Mouse (Mus musculus): ENCODE results near the gene Tusc2. TPM values are rescaled to one million over a fixed set of nuclear protein-coding genes. Genes with fewer than 3 reads are reported as not detected.

The Tusc2 gene
- polyA plus RNA-seq, 1 experiment from 2014 or later = 46.5 TPM

- Histone ChIP-seq H3K4me1 (peaks cover 51% of the 10 kb centered on the region), H3K27ac (peak within 1 kb of the TSS; percentile 73), H3K27me3 (0 out of 2 replicates have a peak, but pooled peaks cover 3% of the 10 kb centered on the region), H3K9ac (peak within 1 kb of the TSS; percentile 21; the same call in 1 of the 2 replicates), H3K4me2 (replicated peaks) (peak within 1 kb of the TSS; percentile 60), H3K36me3 (peaks cover 22% of the 10 kb centered on the region), H3K9me3 (no peaks in the 10 kb centered on the region), H3K4me3 (peak within 1 kb of the TSS; percentile 22)
- WGBS = 2% methylated on average over 20 of the region's 20 CpGs
- peak; percentile 71 for ATAC-seq (ENCODE audit: low FRiP score, low read depth)
These were observed 16.0 kb upstream of the Tusc2 start, which contains the start of gene Zmynd10 for GRCm38 (mm10) chr9:107547026-107547425. Gene Zmynd10, plus strand, starts transcription at chr9:107547298.

- Histone ChIP-seq H3K9me3 (no peaks in the 10 kb centered on the region), H3K9ac (no peak overlapping the region), H3K27me3 (0 out of 2 replicates have a peak, but pooled peaks cover 3% of the 10 kb centered on the region), H3K4me2 (replicated peaks) (no peak overlapping the region), H3K27ac (no peak overlapping the region), H3K4me1 (peaks cover 53% of the 10 kb centered on the region), H3K4me3 (no peak overlapping the region), H3K36me3 (peaks cover 22% of the 10 kb centered on the region)
- ATAC-seq (ENCODE audit: low FRiP score, low read depth) = no peak
- 85% methylated on average over 5 of the region's 5 CpGs for WGBS
These were observed 15.1 kb upstream of the Tusc2 start for GRCm38 (mm10) chr9:107547957-107548356.

GRCm38 (mm10) chr9:107548820-107549219, 14.2 kb upstream of the Tusc2 start:
- H3K9me3 ChIP-seq = no peaks in the 10 kb centered on the region
- H3K4me2 ChIP-seq (replicated peaks) = no peak overlapping the region
- peaks cover 60% of the 10 kb centered on the region for H3K4me1 ChIP-seq
- peaks cover 17% of the 10 kb centered on the region for H3K36me3 ChIP-seq
- H3K9ac ChIP-seq = no peak overlapping the region
- H3K27me3 ChIP-seq = 0 out of 2 replicates have a peak, but pooled peaks cover 3% of the 10 kb centered on the region
- 90% methylated on average over 10 of the region's 10 CpGs for WGBS
- H3K4me3 ChIP-seq = no peak overlapping the region
- ATAC-seq (ENCODE audit: low FRiP score, low read depth) = no peak
- no peak overlapping the region for H3K27ac ChIP-seq

DNA sequence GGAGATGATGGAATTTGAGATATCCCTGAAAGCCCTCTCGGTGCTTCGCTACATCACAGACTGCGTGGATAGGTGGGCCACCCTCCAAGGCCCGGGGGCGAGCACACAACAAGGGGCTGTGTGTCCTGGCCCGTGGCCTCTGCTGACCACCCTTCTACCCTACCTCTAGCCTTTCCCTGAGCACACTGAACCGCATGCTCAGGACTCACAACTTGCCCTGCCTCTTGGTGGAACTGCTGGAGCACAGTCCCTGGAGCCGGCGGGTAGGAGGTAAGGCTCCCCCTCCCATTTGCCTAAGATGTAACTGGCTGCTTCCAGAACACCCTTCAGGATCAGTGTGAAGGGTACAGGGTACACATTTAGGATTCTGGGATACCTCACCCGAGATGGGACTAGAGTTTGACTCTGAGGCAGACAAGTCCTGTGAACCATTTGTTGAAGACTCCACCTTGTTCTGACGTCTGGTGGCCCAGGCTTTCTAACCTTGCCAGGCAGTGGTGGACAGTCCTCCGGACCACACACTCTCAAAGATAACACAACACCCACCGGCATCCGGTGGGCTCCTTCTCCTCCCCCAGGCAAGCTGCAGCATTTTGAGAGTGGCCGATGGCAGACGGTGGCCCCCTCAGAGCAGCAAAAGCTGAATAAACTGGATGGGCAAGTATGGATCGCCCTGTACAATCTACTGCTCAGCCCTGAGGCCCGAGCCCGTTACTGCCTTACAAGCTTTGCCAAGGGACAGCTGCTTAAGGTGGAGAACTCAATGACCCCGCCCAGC, 13.6 kb upstream of the Tusc2 start:
- Histone ChIP-seq H3K36me3 (peaks cover 10% of the 10 kb centered on the region), H3K9ac (no peak overlapping the region), H3K9me3 (no peaks in the 10 kb centered on the region), H3K4me2 (replicated peaks) (no peak overlapping the region), H3K27me3 (0 out of 2 replicates have a peak, but pooled peaks cover 3% of the 10 kb centered on the region), H3K27ac (no peak overlapping the region), H3K4me1 (peaks cover 62% of the 10 kb centered on the region), H3K4me3 (no peak overlapping the region)
- 85% methylated on average over 20 of the region's 20 CpGs for WGBS
- no peak for ATAC-seq (ENCODE audit: low FRiP score, low read depth)

DNA sequence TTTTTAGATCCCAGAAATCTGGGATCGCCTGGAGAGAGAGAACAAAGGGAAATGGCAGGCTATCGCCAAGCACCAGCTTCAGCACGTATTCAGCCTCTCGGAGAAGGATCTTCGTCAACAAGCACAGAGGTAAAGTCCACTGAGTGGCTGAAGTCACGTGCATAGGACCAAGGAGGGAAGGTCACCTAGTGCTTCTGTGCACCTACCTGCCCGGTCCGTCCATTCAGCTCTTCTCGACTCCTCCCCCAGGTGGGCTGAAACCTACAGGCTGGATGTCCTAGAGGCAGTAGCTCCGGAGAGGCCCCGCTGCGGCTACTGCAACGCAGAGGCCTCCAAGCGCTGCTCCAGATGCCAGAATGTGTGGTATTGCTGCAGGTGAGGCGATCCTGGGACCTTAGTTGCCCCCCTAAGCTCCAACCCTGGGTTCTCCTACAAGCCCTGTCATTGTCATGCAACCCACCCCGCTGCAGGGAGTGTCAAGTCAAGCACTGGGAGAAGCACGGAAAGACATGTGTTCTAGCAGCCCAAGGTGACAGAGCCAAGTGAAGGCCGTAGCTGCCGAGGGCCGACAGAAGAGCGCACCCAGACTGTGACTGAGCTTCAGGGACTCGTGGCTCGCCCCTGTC, 12.5 kb upstream of the Tusc2 start:
- Histone ChIP-seq H3K4me3 (peak overlapping the region; percentile 79), H3K9me3 (no peaks in the 10 kb centered on the region), H3K4me2 (replicated peaks) (peak overlapping the region; percentile 86), H3K27ac (peak overlapping the region; percentile 84; the same call in 1 of the 2 replicates), H3K27me3 (0 out of 2 replicates have a peak, but pooled peaks cover 3% of the 10 kb centered on the region), H3K4me1 (peaks cover 61% of the 10 kb centered on the region), H3K9ac (peak overlapping the region; percentile 86), H3K36me3 (no peaks in the 10 kb centered on the region)
- WGBS = 33% methylated on average over 23 of the region's 23 CpGs
- no peak for ATAC-seq (ENCODE audit: low FRiP score, low read depth)

DNA sequence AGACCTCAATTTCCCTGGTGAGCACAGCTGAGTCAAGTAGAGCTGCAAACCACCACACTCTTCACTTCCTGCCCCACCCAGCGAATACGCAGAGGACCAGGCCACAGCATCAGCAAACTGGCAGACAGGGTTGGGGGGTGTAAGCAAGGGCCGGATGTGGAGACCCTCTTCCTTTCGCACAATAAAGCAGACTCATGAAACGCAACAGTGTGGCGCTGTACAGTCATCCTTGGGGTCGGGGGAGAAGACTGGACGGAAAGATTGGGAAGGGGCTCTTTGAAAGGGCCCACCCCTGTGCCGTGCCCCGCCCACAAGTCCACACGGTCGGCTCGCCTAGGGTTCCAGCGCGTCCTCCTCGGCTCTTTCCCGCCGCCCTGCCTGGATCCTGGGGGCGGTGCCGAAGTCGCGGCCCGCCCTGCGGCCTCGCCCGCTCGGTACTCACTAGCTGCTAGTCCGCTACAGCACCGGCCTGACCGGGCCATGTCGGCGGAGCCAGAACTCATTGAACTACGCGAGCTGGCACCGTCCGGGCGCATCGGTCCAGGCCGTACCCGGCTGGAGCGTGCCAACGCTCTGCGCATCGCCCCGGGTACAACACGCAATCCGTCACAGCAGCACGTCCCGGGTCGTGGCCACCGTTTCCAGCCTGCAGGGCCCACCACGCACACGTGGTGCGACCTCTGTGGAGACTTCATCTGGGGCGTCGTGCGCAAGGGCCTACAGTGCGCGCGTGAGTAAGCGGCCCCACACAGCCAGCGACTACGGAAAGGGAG, 11.8 kb upstream of the Tusc2 start, which contains the start of gene Rassf1:
Gene Rassf1 (plus strand): TSS at position 439 of the 773 bp plus-strand sequence.
- no peaks in the 10 kb centered on the region for H3K9me3 ChIP-seq
- H3K4me1 ChIP-seq = peaks cover 61% of the 10 kb centered on the region
- peak within 1 kb of the TSS; percentile 84 for H3K27ac ChIP-seq
- H3K36me3 ChIP-seq = no peaks in the 10 kb centered on the region
- H3K4me2 ChIP-seq (replicated peaks) = peak within 1 kb of the TSS; percentile 86
- ATAC-seq (ENCODE audit: low FRiP score, low read depth) = peak; percentile 59
- H3K27me3 ChIP-seq = 0 out of 2 replicates have a peak, but pooled peaks cover 3% of the 10 kb centered on the region
- peak within 1 kb of the TSS; percentile 79 for H3K4me3 ChIP-seq
- peak within 1 kb of the TSS; percentile 86 for H3K9ac ChIP-seq
- WGBS = under 1% methylated on average over 62 of the region's 63 CpGs

- Histone ChIP-seq H3K4me1 (peaks cover 61% of the 10 kb centered on the region), H3K4me2 (replicated peaks) (peak overlapping the region; percentile 86), H3K36me3 (peaks cover 5% of the 10 kb centered on the region), H3K9me3 (no peaks in the 10 kb centered on the region), H3K27ac (peak overlapping the region; percentile 84), H3K4me3 (peak overlapping the region; percentile 79), H3K27me3 (0 out of 2 replicates have a peak, but pooled peaks cover 3% of the 10 kb centered on the region), H3K9ac (peak overlapping the region; percentile 86)
- 8% methylated on average over 8 of the region's 8 CpGs for WGBS
- no peak for ATAC-seq (ENCODE audit: low FRiP score, low read depth)
These were observed 11.1 kb upstream of the Tusc2 start for GRCm38 (mm10) chr9:107551890-107552355.

DNA sequence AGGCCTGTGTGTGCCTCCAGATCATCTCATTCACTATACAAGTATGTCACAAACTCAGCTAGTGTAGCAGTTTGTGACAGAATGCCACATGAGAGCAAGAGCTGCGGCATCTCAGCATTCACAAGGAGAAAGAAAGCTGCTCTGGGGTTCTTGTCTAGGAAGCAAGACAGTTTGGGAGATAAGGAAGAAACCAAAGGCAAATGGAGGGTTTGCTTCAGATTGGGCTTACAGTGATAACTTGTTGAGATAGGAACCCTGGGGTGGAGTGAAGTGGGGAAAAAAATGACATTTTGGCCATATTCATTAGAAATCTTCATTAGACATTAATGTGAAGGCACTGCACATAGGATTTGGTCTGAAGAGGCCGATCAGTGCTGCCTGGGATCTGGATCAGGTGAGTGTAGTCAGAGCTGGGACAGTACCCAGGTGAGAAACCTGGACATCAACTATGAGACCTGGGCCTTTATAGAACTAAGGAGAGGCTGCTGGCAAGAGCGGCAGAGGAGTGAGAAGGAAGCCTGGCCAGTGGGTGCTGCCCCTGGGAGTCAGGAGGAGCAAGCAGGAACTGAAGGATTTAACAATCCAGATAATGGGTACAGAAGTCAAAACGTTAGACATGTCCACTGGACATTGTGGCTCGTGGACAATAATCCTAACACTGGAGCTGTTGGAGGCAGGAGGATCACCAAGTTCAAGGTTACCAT, 10.2 kb upstream of the Tusc2 start:
- H3K9me3 ChIP-seq = no peaks in the 10 kb centered on the region
- H3K4me3 ChIP-seq = peak overlapping the region; percentile 79
- peak overlapping the region; percentile 89; the same call in 1 of the 2 replicates for H3K27ac ChIP-seq
- H3K9ac ChIP-seq = peak overlapping the region; percentile 86
- H3K27me3 ChIP-seq = 0 out of 2 replicates have a peak, but pooled peaks cover 3% of the 10 kb centered on the region
- ATAC-seq (ENCODE audit: low FRiP score, low read depth) = no peak
- 70% methylated on average over 5 of the region's 5 CpGs for WGBS
- H3K4me2 ChIP-seq (replicated peaks) = peak overlapping the region; percentile 86
- peaks cover 14% of the 10 kb centered on the region for H3K36me3 ChIP-seq
- H3K4me1 ChIP-seq = peaks cover 53% of the 10 kb centered on the region

DNA sequence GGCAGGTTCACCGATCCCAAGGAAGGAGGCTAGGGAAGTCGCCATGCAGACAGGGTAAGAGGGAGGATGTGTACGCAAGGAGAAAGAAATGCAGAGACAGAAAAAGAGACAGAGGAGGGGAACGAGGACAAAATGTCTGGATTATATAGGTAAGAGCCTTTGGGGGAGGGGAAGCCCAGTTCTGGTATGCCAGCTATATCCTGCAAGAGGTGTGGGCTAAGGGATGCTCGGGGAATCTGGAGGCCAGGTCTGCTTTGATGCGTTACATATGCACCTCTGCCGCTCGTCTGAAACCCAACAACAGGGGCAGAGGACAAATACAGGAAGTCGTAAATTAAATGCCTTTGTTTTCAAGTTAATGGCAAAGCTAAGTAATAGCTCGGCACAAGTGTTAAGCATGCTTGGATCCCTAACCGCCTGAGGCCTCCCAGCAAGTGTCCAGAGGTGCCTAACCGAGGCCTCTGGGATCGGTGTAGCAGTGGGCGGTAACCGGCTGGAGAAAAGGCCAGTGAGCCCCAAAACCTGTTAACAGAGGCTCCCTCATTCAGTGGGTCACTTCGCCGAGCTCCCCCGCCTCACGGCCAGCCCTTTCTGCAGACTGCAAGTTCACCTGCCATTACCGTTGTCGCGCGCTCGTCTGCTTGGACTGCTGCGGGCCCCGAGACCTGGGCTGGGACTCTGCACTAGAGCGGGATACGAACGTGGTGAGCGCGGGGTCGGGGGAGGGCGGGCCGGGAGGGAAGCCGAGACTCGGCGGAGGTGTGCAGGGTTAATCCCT, 9.3 kb upstream of the Tusc2 start:
- peak overlapping the region; percentile 79 for H3K4me3 ChIP-seq
- H3K27ac ChIP-seq = peak overlapping the region; percentile 89
- WGBS = 2% methylated on average over 37 of the region's 37 CpGs
- no peaks in the 10 kb centered on the region for H3K9me3 ChIP-seq
- peaks cover 53% of the 10 kb centered on the region for H3K4me1 ChIP-seq
- H3K9ac ChIP-seq = peak overlapping the region; percentile 67
- 0 out of 2 replicates have a peak, but pooled peaks cover 3% of the 10 kb centered on the region for H3K27me3 ChIP-seq
- peaks cover 23% of the 10 kb centered on the region for H3K36me3 ChIP-seq
- ATAC-seq (ENCODE audit: low FRiP score, low read depth) = peak; percentile 33
- H3K4me2 ChIP-seq (replicated peaks) = peak overlapping the region; percentile 86

- Histone ChIP-seq H3K36me3 (peaks cover 30% of the 10 kb centered on the region), H3K4me2 (replicated peaks) (peak overlapping the region; percentile 86), H3K9ac (peak overlapping the region; percentile 86), H3K27me3 (0 out of 2 replicates have a peak, but pooled peaks cover 3% of the 10 kb centered on the region), H3K27ac (peak overlapping the region; percentile 96), H3K4me3 (peak overlapping the region; percentile 79), H3K9me3 (no peaks in the 10 kb centered on the region), H3K4me1 (peaks cover 53% of the 10 kb centered on the region)
- ATAC-seq (ENCODE audit: low FRiP score, low read depth) = peak; percentile 94
- under 1% methylated on average over 53 of the region's 53 CpGs for WGBS
These were observed 8.7 kb upstream of the Tusc2 start for GRCm38 (mm10) chr9:107554319-107554825.

Data from limb, embryonic 13.5 days (tissue).